Mouse (Mus musculus) midbrain, embryonic 13.5 days (tissue): ENCODE measurements around the gene Copz1. TPM values are rescaled to one million over a fixed set of nuclear protein-coding genes. Genes with fewer than 3 reads are reported as not detected.
"Not testable (repeated sequence)": the region's sequence is repeated elsewhere in the genome, so short reads cannot be mapped to it uniquely, and the experiment has no call there.

Experiments
- ATAC-seq: fragments of 200-750 bp; cut with Nextera tagmentation; 2 replicates; pipeline ENCODE4 v1.8.0; 2017; ENCODE audit warnings: mild to moderate bottlenecking, moderate TSS enrichment, moderate library complexity
- H3K27ac ChIP-seq: fragments of 300-500 bp; sonication (generic); 2 replicates; pipeline ENCODE4 v1.5.1; 2015; ENCODE audit warnings: inconsistent platforms, mild to moderate bottlenecking, moderate library complexity
- H3K27me3 ChIP-seq: fragments of 300-500 bp; sonication (generic); 2 replicates; pipeline ENCODE4 v1.6.1; 2015; ENCODE audit warnings: mild to moderate bottlenecking, inconsistent platforms
- H3K36me3 ChIP-seq: fragments of 300-500 bp; sonication (generic); 2 replicates; pipeline ENCODE4 v1.6.1; 2015; ENCODE audit warnings: mild to moderate bottlenecking, inconsistent platforms
- H3K4me1 ChIP-seq: fragments of 300-500 bp; sonication (generic); replicated peaks from 2 replicates; pipeline ENCODE4 v1.6.1; 2015; ENCODE audit warnings: inconsistent platforms
- H3K4me2 ChIP-seq: fragments of 300-500 bp; sonication (generic); replicated peaks from 2 replicates; pipeline ENCODE4 v1.6.1; 2015; ENCODE audit warnings: moderate library complexity, mild to moderate bottlenecking, inconsistent platforms
- H3K4me3 ChIP-seq: fragments of 300-500 bp; sonication (generic); replicated peaks from 2 replicates; pipeline ENCODE4 v1.5.1; 2015; ENCODE audit warnings: mild to moderate bottlenecking, inconsistent platforms
- H3K9ac ChIP-seq: fragments of 300-500 bp; sonication (generic); replicated peaks from 2 replicates; pipeline ENCODE4 v1.6.1; 2015; ENCODE audit warnings: mild to moderate bottlenecking, inconsistent platforms
- H3K9me3 ChIP-seq: fragments of 300-500 bp; sonication (generic); 2 replicates; pipeline ENCODE4 v1.6.1; 2016; ENCODE audit warnings: mild to moderate bottlenecking, inconsistent platforms
- WGBS: fragments of 180-500 bp; shearing (Covaris S2); methylation state at CpG from one replicate; pipeline ENCODE4 v1.1.7; 2015; 5-methylcytosine and 5-hydroxymethylcytosine counted together
- polyA plus RNA-seq: library from polyadenylated mRNA; unstranded; fragments of >200 nt; fragmentation: Nextera tagmentation; extraction: Ambion mirVana; gene quantifications from 2 replicates; pipeline ENCODE4 v1.2.1, GENCODE M21; 2015

The Copz1 gene
- polyA plus RNA-seq, 1 experiment from 2014 or later, result 218 TPM

DNA sequence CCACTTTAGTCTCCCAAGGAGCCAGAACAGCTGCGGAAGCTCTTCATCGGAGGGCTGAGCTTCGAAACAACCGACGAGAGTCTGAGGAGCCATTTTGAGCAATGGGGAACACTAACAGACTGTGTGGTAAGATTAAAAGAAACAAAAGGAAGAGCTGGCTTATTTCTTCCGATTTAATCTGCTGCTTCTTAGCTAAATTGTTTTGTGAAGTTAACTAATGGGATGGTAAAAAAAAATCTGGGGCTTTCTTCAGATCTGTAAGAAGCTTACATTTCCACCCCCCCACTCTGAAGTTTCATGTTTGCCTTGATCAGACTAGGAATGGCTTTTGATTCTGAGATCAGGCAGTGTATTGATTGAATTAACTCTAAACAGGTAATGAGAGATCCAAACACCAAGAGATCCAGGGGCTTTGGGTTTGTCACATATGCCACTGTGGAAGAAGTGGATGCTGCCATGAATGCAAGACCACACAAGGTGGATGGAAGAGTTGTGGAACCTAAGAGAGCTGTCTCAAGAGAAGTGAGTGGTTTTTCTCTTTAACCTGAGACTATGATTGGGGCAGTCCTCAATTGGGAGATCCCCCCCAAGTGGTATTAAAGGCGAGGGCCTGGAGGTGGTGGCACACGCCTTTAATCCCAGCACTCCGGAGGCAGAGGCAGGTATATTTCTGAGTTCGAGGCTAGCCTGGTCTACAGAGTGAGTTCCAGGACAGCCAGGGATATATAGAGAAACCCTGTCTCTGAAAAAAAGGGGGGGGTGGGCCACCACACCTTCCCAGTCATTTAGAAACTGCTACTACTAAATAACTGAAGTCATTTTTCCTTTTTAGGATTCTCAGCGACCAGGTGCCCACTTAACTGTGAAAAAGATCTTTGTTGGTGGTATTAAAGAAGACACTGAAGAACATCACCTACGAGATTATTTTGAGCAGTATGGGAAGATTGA is 31.2 kb upstream of the Copz1 start:
- not testable (repeated sequence) for ATAC-seq, H3K27me3 ChIP-seq, H3K9me3 ChIP-seq
- Histone ChIP-seq H3K4me1 (peaks cover 52% of the 10 kb centered on the region), H3K9ac (peak overlapping the region; percentile 80), H3K27ac (peak overlapping the region; percentile 95), H3K4me3 (peak overlapping the region; percentile 77), H3K4me2 (peak overlapping the region; percentile 94), H3K36me3 (peaks cover 43% of the 10 kb centered on the region)
- 11% methylated on average over 12 of the region's 12 CpGs for WGBS

DNA sequence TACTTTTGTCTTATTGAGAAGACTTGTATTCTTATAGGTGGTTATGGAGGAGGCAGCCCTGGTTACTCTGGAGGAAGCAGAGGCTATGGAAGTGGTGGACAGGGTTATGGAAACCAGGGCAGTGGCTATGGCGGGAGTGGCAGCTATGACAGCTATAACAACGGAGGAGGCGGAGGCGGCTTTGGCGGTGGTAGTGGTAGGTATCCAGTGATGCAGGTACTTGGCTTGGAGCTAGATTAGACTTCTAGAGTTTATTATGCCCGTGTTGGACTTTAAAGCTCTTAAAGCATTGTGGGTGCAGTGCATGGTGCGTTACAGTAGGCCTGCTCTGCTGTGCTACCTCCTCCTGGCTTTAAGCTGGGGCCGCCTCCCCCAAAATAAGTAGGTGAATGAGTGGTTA is 29.6 kb upstream of the Copz1 start:
- no peaks in the 10 kb centered on the region for H3K27me3 ChIP-seq
- peak overlapping the region; percentile 80 for H3K9ac ChIP-seq
- H3K27ac ChIP-seq, result no peak overlapping the region
- no peak for ATAC-seq
- peak overlapping the region; percentile 77 for H3K4me3 ChIP-seq
- H3K4me1 ChIP-seq, result peaks cover 47% of the 10 kb centered on the region
- H3K9me3 ChIP-seq, result no peaks in the 10 kb centered on the region
- peak overlapping the region; percentile 94 for H3K4me2 ChIP-seq
- H3K36me3 ChIP-seq, result peaks cover 58% of the 10 kb centered on the region
- 66% methylated on average over 8 of the region's 8 CpGs for WGBS

DNA sequence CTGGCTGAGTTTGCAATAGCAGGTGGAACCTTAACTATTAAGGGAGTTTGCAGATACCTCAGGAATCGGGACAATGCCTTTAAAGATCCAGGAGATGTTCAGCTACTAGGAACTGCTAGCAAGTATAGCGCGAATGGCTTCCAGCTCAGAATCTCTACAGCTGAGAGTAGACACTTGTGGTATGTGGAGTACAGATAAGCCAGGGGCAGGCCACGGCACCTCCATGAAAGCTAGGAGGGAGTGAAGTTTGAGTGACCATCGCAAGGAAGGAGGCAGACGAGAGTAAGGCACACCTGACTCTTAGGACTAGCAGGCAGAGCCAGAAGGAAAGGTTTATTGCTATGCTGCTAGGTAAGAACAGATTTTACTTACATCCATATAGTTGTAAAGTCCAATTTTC is 26.9 kb upstream of the Copz1 start:
- no peak overlapping the region for H3K27ac ChIP-seq
- H3K9me3 ChIP-seq, result no peaks in the 10 kb centered on the region
- no peaks in the 10 kb centered on the region for H3K27me3 ChIP-seq
- ATAC-seq, result no peak
- peaks cover 72% of the 10 kb centered on the region for H3K36me3 ChIP-seq
- no peak overlapping the region for H3K9ac ChIP-seq
- H3K4me3 ChIP-seq, result no peak overlapping the region
- H3K4me2 ChIP-seq, result no peak overlapping the region
- H3K4me1 ChIP-seq, result peaks cover 37% of the 10 kb centered on the region
- 82% methylated on average over 6 of the region's 6 CpGs for WGBS

DNA sequence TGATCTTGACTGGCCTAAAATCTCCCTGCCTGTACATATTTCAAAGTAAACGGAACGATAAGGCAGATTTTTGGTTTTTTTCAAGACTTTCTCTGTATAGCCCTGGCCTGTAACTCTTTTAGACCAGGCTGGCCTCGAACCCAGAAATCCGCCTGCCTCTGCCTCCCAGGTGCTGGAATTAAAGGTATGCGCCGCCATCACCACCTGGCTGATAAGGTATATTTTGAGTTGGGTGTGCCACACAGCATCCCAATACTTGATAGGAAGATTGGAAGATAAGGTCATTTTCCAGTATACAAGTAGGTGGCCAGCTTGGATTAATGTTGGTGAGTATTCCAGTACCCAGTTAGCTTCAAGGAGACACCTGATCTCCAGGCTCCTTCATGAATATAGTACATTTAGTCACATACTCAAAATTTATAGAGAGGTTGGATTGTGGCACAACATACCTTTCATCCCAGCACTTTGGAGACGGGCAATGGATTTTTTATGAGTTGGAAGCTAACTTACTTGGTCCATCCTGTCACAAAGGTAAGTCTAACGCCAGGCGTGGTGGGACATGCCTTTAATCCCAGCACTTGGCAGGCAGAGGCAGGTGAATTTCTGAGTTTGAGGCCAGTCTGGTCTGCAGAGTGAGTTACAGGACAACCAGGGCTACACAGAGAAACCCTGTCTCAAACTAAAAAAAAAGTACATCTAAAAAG is 25.3 kb upstream of the Copz1 start:
- 91% methylated on average over 9 of the region's 9 CpGs for WGBS
- H3K27me3 ChIP-seq, result no peaks in the 10 kb centered on the region
- no peak for ATAC-seq
- H3K27ac ChIP-seq, result no peak overlapping the region
- H3K4me2 ChIP-seq, result no peak overlapping the region
- peaks cover 61% of the 10 kb centered on the region for H3K36me3 ChIP-seq
- H3K9me3 ChIP-seq, result no peaks in the 10 kb centered on the region
- H3K9ac ChIP-seq, result no peak overlapping the region
- H3K4me3 ChIP-seq, result no peak overlapping the region
- peaks cover 29% of the 10 kb centered on the region for H3K4me1 ChIP-seq

DNA sequence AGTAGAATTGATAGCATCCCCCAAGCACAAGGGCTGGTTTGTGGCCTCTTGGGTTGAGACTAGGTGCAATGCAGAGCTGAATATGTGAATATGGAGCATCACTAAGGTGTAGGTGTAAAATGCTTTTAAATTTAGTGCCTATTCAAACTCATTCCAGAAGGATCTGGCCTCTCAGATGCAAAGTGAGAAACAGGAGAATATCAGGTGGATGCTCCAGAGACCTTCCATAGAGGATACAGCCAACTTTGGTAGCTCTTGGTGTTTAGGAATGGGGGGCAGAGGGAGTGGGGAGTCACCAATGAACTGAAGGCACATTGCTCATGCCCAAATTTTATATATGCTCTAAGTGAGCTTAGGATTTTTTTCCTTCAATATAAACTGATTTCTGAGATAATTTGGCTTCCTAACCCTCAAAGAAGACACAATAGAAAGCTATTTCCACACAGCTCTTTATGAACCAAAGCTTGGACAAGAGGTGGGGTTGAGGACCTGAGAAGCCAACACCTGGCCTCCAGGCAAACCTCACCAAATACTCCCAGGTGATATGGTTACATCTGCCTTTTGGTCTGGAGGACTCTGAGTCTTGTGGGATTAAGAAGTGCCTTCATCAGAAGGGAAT is 24.6 kb upstream of the Copz1 start:
- Histone ChIP-seq H3K9ac (no peak overlapping the region), H3K4me2 (no peak overlapping the region), H3K27me3 (no peaks in the 10 kb centered on the region), H3K9me3 (no peaks in the 10 kb centered on the region), H3K4me3 (no peak overlapping the region), H3K36me3 (peaks cover 54% of the 10 kb centered on the region), H3K27ac (no peak overlapping the region), H3K4me1 (peaks cover 23% of the 10 kb centered on the region)
- ATAC-seq, result 0 out of 2 replicates have a peak, but pooled peaks have one; percentile 7

DNA sequence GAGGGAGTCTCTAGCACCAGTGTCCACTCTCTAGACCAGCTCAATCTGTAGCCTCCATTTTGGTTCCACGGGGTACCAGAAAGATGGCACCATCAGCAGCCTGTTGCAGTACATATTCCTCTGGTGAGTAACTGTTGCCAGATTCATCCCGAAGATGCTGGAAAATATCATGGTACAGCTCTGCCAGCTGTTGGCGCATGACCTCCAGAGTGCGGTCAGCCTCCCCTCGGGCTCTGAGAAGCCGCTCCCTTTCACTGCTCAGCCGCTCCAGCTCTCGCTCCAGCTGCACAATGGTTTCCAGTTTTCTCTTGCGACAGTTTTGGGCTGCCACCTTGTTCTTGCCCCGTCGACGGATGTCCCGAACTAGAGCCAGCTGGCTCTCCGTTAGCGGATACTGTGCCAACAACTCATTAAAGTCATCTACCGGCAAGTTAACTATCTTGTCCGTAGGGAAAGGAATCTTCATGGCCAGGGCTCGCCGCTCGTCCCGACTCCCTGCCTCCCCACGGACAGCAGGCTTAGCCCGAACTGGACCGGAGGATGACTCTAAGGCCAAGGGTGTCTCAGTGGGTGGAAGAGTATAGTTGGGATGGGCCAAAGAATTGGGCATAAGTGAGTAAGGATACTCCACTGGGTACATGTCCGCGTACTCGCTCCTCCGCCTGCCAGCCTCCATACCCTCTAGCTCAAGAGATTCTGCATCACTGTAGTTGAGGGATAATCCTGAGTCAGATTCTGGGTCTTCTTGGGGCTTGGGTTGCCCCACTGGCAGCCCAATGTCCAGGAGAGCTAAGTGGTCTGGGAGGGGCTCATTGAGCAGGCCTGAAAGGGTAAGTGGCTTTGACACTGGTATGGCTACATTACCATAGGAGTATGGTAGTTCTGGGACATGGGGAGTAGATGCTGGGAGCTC is 23.9 kb upstream of the Copz1 start:
- Histone ChIP-seq H3K9ac (no peak overlapping the region), H3K27ac (no peak overlapping the region), H3K36me3 (peaks cover 46% of the 10 kb centered on the region)

DNA sequence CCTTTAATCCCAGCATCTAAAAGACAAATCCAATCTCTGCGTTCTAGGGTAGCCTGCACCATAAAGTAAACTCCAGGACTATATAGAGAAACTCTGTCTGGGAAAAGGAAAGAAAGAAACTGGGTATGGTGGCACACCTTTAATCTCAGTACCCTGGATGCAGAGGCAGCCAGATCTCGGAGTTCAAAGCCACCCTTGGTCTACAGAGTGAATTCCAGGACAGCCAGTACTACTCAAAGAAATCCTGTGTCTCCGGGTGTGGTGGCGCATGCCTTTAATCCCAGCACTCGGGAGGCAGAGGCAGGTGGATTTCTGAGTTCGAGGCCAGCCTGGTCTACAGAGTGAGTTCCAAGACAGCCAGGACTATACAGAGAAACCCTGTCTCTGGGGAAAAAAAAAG is 23.0 kb upstream of the Copz1 start:
- ATAC-seq, result 0 out of 2 replicates have a peak, but pooled peaks have one; percentile 5
- not testable (repeated sequence) for H3K4me3 ChIP-seq, H3K4me2 ChIP-seq, H3K9me3 ChIP-seq, H3K27me3 ChIP-seq, H3K27ac ChIP-seq, H3K9ac ChIP-seq
- Histone ChIP-seq H3K36me3 (peaks cover 42% of the 10 kb centered on the region), H3K4me1 (peaks cover 10% of the 10 kb centered on the region)
- 87% methylated on average over 6 of the region's 6 CpGs for WGBS

More for the DNA sequence above, 23.9 kb upstream of the Copz1 start:
- no peaks in the 10 kb centered on the region for H3K27me3 ChIP-seq
- H3K4me2 ChIP-seq, result no peak overlapping the region
- ATAC-seq, result 0 out of 2 replicates have a peak, but pooled peaks have one; percentile 38
- H3K4me1 ChIP-seq, result peaks cover 15% of the 10 kb centered on the region
- no peak overlapping the region for H3K4me3 ChIP-seq
- WGBS, result 86% methylated on average over 28 of the region's 28 CpGs
- H3K9me3 ChIP-seq, result no peaks in the 10 kb centered on the region

DNA sequence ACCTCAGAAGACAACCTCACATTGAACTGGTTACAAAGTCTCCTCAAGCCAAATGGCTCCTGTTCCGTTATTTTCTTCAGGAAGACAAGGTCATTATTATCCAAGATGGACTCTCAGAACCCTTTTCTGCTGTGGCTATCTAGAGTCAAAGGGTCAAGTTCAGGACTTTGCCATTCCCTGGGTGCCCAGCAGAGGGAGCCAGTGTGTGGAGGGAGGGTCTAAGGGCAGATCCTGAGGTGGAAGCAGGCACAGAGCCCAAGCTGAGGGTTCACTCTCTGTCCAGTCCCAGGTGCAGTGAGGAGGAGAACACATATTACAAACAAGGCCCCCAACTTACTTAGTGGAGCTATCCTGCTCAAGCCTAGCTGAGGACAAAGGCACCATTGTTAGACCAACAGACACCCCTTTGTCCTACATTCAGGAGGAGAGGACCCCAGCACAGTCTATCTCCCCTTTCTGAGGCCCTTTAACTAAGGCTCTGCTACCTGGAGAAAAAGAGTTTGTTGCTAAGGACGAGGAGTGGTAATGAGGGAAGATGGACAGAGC is 22.2 kb upstream of the Copz1 start:
- Histone ChIP-seq H3K9me3 (no peaks in the 10 kb centered on the region), H3K27me3 (peaks cover 4% of the 10 kb centered on the region; the same call in 1 of the 2 replicates), H3K27ac (no peak overlapping the region), H3K9ac (no peak overlapping the region), H3K4me3 (no peak overlapping the region), H3K4me1 (peaks cover 13% of the 10 kb centered on the region), H3K36me3 (peaks cover 38% of the 10 kb centered on the region), H3K4me2 (no peak overlapping the region)
- WGBS, result 35% methylated on average over 2 of the region's 2 CpGs
- 0 out of 2 replicates have a peak, but pooled peaks have one; percentile 32 for ATAC-seq

DNA sequence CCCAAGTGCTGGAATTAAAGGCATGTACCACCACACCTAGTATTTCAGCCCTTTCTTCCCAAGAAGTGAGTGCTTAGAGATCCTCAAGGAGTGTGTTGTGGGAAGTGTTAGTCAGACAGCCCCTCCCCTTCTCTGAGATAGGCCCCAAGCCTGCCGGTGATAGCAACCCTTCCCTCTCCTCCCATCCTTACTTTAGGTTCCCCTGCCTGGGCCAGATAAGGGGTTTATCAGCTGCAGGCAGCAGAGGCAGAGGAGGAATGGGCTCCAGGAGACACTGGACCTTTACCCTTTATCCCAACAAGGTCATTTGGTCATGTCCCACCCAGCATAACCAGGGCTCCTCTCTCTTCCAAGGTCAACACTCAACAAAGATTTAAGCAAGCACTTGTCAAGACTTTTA is 20.9 kb upstream of the Copz1 start:
- ATAC-seq, result no peak
- Histone ChIP-seq H3K4me2 (no peak overlapping the region), H3K27me3 (peaks cover 4% of the 10 kb centered on the region; the same call in 1 of the 2 replicates), H3K36me3 (peaks cover 27% of the 10 kb centered on the region), H3K27ac (no peak overlapping the region), H3K4me3 (no peak overlapping the region), H3K4me1 (peaks cover 12% of the 10 kb centered on the region), H3K9me3 (no peaks in the 10 kb centered on the region), H3K9ac (no peak overlapping the region)
- WGBS, result 68% methylated on average over 1 of the region's 1 CpGs

DNA sequence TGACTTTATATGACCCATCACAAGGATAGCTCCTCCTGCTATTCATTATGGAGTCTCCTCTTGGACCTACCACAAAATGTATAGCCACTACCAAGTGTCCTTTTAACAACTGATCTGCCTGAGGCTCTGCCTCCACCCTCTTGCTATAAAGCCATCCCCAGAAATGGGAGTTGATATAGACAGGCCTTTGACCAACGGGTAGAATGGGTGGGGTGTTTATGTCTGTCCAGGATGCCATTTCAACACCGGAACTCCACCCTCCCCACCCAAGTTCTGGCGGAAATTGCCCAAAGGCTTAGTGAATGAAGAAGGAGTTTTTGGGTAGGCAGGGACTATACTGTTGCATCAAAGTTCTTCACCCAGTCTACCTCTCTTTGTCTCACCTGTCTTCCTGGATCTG is 19.9 kb upstream of the Copz1 start:
- no peak for ATAC-seq
- Histone ChIP-seq H3K27ac (no peak overlapping the region), H3K4me2 (no peak overlapping the region), H3K36me3 (peaks cover 16% of the 10 kb centered on the region), H3K4me1 (peaks cover 12% of the 10 kb centered on the region), H3K9ac (no peak overlapping the region), H3K9me3 (no peaks in the 10 kb centered on the region), H3K4me3 (no peak overlapping the region), H3K27me3 (peaks cover 7% of the 10 kb centered on the region; the same call in 1 of the 2 replicates)
- WGBS, result 99% methylated on average over 3 of the region's 3 CpGs

DNA sequence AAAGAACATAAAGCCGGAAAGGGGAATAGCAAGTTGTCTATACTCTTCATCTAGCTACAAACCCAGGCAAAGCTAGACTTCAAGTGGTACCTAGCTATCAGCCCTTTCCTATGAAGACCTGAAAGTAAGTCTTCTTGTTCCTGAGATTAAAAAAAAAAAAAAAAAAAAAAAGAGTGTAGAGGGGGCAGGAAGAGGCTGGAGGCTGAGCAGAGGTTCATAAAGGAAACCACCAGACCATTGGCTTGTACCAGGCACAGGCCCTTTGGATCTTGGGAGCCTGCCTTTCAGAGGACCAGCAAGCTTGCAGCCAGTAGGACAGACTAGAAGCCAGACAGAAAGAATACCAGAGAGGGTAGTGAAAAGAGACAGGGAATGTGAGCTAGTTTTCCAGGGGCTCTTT is 19.2 kb upstream of the Copz1 start:
- no peak overlapping the region for H3K4me3 ChIP-seq
- no peaks in the 10 kb centered on the region for H3K9me3 ChIP-seq
- WGBS, result 97% methylated on average over 1 of the region's 1 CpGs
- peaks cover 12% of the 10 kb centered on the region; the same call in 1 of the 2 replicates for H3K27me3 ChIP-seq
- no peak for ATAC-seq
- peaks cover 9% of the 10 kb centered on the region for H3K36me3 ChIP-seq
- no peak overlapping the region for H3K9ac ChIP-seq
- H3K4me1 ChIP-seq, result peaks cover 15% of the 10 kb centered on the region
- H3K4me2 ChIP-seq, result no peak overlapping the region
- no peak overlapping the region for H3K27ac ChIP-seq
